Mouse (Mus musculus) erythroblast, embryonic 14.5 days (primary cell): ENCODE results near the gene Gps2.

ENCODE experiments used
- GATA1 ChIP-seq: IDR thresholded peaks from 2 replicates; pipeline ENCODE4 v1.6.1; 2012; ENCODE audit warnings: low read length, inconsistent platforms, mixed read lengths
- TAL1 ChIP-seq: IDR thresholded peaks from 3 replicates; pipeline ENCODE4 v1.6.1; 2012; ENCODE audit warnings: low read length, inconsistent platforms, mixed read lengths

DNA sequence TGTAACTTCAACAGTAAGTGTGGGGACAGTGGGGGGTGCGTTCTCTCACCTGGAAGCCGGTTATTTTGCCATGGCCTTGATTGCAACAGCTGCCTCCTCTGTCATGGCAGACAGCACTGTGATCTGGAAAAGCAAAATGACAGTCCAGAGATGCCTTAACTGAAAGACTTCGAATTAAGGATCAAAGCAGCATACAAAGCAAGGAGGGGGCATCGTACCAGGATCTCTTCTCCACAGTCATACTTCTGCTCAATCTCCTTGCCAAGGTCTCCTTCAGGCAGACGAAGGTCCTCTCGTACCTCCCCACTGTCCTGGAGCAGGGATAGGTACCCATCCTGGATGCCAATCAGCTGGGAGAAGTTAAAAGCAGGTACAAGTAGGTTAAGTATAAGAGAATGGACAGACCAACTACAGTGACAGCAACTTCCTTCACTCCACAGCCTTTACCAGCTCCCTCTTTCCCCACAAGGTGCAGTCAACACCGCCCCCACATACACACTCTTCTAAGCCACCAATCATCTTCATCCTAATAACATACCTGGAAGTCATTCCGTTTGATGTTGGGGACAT is 3.8 kb downstream of the Gps2 start:
- TF ChIP-seq TAL1, result no peak
- no peak for TF ChIP-seq GATA1
